In genomic region chr2:180855005-180855544, GRCm38 (mm10) we compare ENCODE assay signal across 13 mouse cellular contexts.
A peak's percentile ranks its signal among the peaks of the same experiment; 100 is the strongest.
DNase-seq lines count a peak whose midpoint lies in the region; ATAC-seq lines count a peak whose summit lies in the region.
"Had no signal": no experiment of that assay in that cellular context is flagged by ENCODE, and none has a peak within 500 bp of the region (broad histone marks: within the 10 kb centered on the region; RNA-seq: fewer than 3 reads in every experiment).

No protein-coding gene starts in this region.

- 3% methylated on average over 13 of the region's 13 CpGs for WGBS in embryonic facial prominence, embryonic 11.5 days
- WGBS in hindbrain, embryonic 15.5 days = 4% methylated on average over 13 of the region's 13 CpGs
- 3% methylated on average over 13 of the region's 13 CpGs for WGBS in neural tube, embryonic 14.5 days

- peaks cover 2% of the 10 kb centered on the region; the same call in 1 of the 2 replicates for H3K27me3 ChIP-seq in embryonic facial prominence, embryonic 11.5 days (ENCODE audit: control insufficient read depth, insufficient read depth, low read length)
- H3K27me3 ChIP-seq in hindbrain, embryonic 15.5 days = 0 out of 2 replicates have a peak, but pooled peaks cover 4% of the 10 kb centered on the region
- no peaks in the 10 kb centered on the region for H3K27me3 ChIP-seq in neural tube, embryonic 14.5 days (ENCODE audit: control insufficient read depth, insufficient read depth, low read length)

- no peak overlapping the region for H3K4me2 ChIP-seq in embryonic facial prominence, embryonic 11.5 days (ENCODE audit: low read depth, low read length)
- peak overlapping the region; percentile 53 for H3K4me2 ChIP-seq in hindbrain, embryonic 15.5 days
- peak overlapping the region; percentile 33; the same call in 1 of the 2 replicates for H3K4me2 ChIP-seq in neural tube, embryonic 14.5 days (ENCODE audit: low read depth, low read length)
- H3K4me2 ChIP-seq: liver, embryonic 12.5 days had no signal

- no peak; the same call in 1 of the 2 replicates for ATAC-seq in embryonic facial prominence, embryonic 11.5 days (replicated peaks; ENCODE audit: insufficient number of reproducible peaks, low FRiP score, low TSS enrichment, low read depth)
- peak; percentile 55 for ATAC-seq in hindbrain, embryonic 15.5 days (ENCODE audit: low FRiP score, low read depth)
- ATAC-seq in neural tube, embryonic 14.5 days (ENCODE audit: low read depth) = peak; percentile 33
- ATAC-seq: activated CD4-positive, CD25-positive, alpha-beta regulatory T cell, adult 4 months; liver, embryonic 12.5 days had no signal

- H3K4me3 ChIP-seq in embryonic facial prominence, embryonic 11.5 days (ENCODE audit: low read depth, low read length) = no peak overlapping the region
- H3K4me3 ChIP-seq in hindbrain, embryonic 15.5 days = 0 out of 2 replicates have a peak overlapping the region, but pooled peaks have one; percentile 10
- H3K4me3 ChIP-seq in neural tube, embryonic 14.5 days (ENCODE audit: low read depth, low read length) = peak overlapping the region; percentile 5; the same call in 1 of the 2 replicates
- H3K4me3 ChIP-seq: liver, embryonic 12.5 days had no signal

- H3K36me3 ChIP-seq in embryonic facial prominence, embryonic 11.5 days (replicated peaks; ENCODE audit: control insufficient read depth, insufficient read depth, low read depth, low read length) = no peaks in the 10 kb centered on the region
- H3K36me3 ChIP-seq in hindbrain, embryonic 15.5 days = no peaks in the 10 kb centered on the region
- H3K36me3 ChIP-seq in neural tube, embryonic 14.5 days (ENCODE audit: control insufficient read depth, insufficient read depth, low read length) = no peaks in the 10 kb centered on the region
- H3K36me3 ChIP-seq: liver, embryonic 12.5 days had no signal

- H3K9ac ChIP-seq in embryonic facial prominence, embryonic 11.5 days (replicated peaks; ENCODE audit: low read length) = no peak overlapping the region; the same call in 1 of the 2 replicates
- peak overlapping the region; percentile 23 for H3K9ac ChIP-seq in hindbrain, embryonic 15.5 days
- peak overlapping the region; percentile 37; the same call in 1 of the 2 replicates for H3K9ac ChIP-seq in neural tube, embryonic 14.5 days (replicated peaks; ENCODE audit: low read depth, low read length)
- H3K9ac ChIP-seq: liver, embryonic 12.5 days had no signal

- H3K4me1 ChIP-seq in embryonic facial prominence, embryonic 11.5 days (ENCODE audit: control insufficient read depth, insufficient read depth, low read length) = no peaks in the 10 kb centered on the region
- peaks cover 23% of the 10 kb centered on the region for H3K4me1 ChIP-seq in hindbrain, embryonic 15.5 days (replicated peaks)
- H3K4me1 ChIP-seq in neural tube, embryonic 14.5 days (ENCODE audit: control insufficient read depth, insufficient read depth, low read length) = 0 out of 2 replicates have a peak, but pooled peaks cover 9% of the 10 kb centered on the region
- H3K4me1 ChIP-seq: liver, embryonic 12.5 days had no signal

- peak; percentile 61 for DNase-seq in layer of hippocampus, adult 9-11 months
- DNase-seq in layer of hippocampus, adult 9-10 months (ENCODE audit: low spot score) = no peak
- DNase-seq in embryonic facial prominence, embryonic 11.5 days (ENCODE audit: low spot score) = peak; percentile 7
- no peak for DNase-seq in gastrocnemius, postnatal 25 days
- DNase-seq in kidney, postnatal 4 days = no peak
- no peak for DNase-seq in lung, postnatal 4 days
- DNase-seq: heart, postnatal 10 days; kidney, postnatal 25 days; thymus, postnatal 25 days had no signal

- H3K27ac ChIP-seq in embryonic facial prominence, embryonic 11.5 days (replicated peaks; ENCODE audit: low read depth, low read length) = no peak overlapping the region
- peak overlapping the region; percentile 83 for H3K27ac ChIP-seq in hindbrain, embryonic 15.5 days (replicated peaks)
- peak overlapping the region; percentile 75 for H3K27ac ChIP-seq in neural tube, embryonic 14.5 days (ENCODE audit: low read depth, low read length)
- H3K27ac ChIP-seq: liver, embryonic 12.5 days had no signal

- H3K9me3 ChIP-seq in embryonic facial prominence, embryonic 11.5 days (replicated peaks; ENCODE audit: control insufficient read depth, low read length) = no peaks in the 10 kb centered on the region
- H3K9me3 ChIP-seq in hindbrain, embryonic 15.5 days = no peaks in the 10 kb centered on the region
- H3K9me3 ChIP-seq in neural tube, embryonic 14.5 days (ENCODE audit: control insufficient read depth, low read length) = no peaks in the 10 kb centered on the region
- H3K9me3 ChIP-seq: liver, embryonic 12.5 days had no signal

Comparison
In these comparisons a context has a peak if more than half of its experiments do, and no peak if none do; other contexts are left out.
1. DNase-seq: peak in layer of hippocampus, adult 9-11 months (single experiment) and embryonic facial prominence, embryonic 11.5 days (single experiment); none in layer of hippocampus, adult 9-10 months (single experiment), gastrocnemius, postnatal 25 days (single experiment), kidney, postnatal 4 days (0 of 2) and lung, postnatal 4 days (0 of 2).